Mouse (Mus musculus) cerebellum, postnatal 36 days (tissue): ENCODE results near the gene Nup205.
"Not testable (repeated sequence)": the region's sequence is repeated elsewhere in the genome, so short reads cannot be mapped to it uniquely, and the experiment has no call there.

Experiments used
- DNase-seq, 2 experiments: peaks; one replicate each; pipeline ENCODE4 v3.0.0; 2021 to 2022; ENCODE audit warnings: mixed read lengths in 2 of 2

Gene Nup205

DNA sequence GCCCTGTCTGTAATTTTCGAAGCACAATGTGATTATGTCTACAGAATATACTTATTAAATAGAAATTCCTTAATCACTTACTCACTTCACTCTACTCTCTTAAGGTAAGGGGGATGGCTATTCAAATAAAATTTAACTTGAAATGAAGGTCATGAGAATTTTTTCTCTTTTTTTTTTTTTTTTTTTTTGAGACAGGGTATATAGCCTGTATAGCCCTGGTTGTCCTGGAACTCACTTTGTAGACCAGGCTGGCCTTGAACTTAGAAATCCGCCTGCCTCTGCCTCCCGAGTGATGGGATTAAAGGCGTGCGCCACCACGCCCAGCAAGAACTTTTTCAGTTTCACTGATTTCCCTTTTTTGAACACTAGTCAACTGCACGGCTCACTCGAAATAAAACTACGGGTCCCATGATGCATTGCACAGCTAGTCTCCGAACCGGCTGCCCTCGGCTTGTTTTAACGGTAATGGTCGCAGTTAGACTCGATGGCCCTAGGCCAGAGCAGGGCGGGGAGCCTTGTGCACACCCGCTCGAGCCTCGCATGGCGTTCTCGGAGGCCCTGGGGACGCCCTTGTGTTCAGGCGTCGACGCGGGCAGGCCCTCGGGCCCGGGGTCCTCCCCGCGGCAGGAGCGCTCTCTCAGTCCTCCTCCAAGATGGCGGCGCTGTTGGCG, at the start of gene Nup205:
Gene Nup205 (plus strand): TSS at position 443 of the 671 bp plus-strand sequence.
- peak; percentile 82 to 83 for DNase-seq

DNA sequence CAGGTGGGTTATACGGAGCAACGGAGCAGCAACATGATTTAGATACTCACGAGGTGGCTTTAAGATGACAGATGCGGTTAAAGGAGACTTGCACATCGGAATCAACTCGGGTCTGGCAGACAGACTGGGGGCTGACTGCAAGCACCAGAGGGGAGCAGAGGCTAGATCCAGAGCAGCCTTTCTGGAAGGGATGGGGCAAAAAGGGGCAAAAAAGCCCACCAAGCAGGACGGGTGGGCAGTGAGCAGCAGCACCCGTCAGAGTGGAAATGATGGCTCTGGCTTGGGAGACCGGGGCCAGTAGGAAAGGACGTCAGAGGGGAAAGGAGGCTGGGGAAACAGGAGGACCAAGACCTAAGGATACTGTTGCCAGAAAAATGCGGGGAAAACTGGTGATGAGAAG, 44.4 kb upstream of the Nup205 start:
- peak in 1 of 2 experiments; percentile 15 for DNase-seq

DNA sequence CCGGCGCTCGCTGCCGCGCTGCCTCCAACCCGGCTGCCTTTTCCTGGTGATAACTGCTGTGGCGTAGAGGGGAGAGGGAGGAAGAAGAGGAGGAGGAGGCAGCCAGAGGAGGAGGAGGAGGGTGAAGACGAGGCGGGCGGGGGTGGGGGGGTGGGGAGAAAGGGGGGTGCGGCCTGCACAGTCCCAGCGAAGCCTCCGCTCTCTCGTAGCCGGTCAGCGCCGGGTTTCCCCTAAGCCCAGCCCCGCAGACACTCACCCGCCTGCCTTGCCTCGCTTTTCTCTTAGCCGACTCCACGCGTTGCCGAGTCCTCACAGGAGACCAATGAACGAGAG, 44.0 kb upstream of the Nup205 start:
- DNase-seq = no peak

DNA sequence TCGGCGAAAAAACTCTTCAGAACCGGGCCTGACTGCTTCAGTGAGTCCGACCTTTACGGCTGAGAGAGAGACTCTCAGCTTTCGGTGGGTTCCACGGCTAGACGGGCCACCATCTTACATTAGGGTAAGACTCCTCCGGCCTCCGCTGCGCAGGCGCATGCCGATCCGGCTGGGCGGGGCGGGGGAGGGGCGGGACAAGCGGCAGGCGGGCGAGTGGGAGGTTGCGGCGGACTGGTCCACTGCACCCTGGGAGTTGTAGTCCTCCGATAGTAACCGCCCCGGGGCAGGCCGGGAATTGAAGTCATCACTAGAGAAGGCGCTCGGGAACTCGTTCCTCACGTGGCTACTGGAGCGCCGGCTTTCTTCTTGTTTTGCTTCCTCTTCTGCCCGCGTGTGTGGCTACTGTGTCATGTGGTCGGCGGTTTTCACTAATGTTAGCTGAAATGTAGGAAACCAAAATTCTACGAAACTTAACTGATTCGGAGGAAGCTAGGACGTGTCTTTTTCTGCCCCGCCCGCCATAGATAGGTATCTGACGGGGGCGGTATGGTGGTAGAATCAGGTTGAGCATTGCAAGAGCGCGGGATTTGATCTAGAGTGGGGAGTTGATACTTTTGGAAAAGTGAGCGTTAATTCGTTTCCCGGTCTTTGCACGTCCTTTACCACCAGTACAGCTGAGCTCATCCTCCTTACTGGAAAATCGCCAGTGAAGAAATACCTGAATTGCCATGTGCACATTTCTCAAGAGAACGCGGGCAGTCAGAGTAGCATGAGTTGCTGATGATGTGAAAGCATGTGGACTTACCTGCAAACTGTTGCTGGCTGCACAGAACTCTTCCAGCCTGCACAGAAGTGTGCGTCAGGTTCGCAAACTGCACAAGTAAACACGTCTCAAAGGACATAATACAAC, 43.4 kb upstream of the Nup205 start, which contains the start of gene Cnot4:
Gene Cnot4 (minus strand): TSS at position 146 of the 910 bp plus-strand sequence.
- DNase-seq = peak; percentile 98 to 99

DNA sequence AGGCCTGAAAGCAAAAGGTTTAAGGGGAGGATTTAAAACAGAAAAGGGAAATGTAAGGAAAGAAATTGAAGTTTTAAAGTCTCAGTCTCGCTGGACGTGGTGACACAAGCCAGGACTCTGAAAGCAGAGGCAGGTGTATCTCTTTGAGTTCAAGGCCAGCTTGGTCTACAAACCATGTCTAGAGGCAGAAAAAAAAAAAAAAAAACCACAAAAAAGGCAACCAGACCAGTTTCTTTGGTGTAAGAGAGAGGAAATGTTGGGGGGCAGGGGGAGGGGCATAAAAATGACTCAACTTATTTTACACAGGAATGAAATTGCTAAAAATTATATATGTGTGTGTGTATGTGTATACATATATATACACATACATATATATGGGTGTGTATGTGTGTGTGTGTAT, 42.4 kb upstream of the Nup205 start:
- DNase-seq = no peak

DNA sequence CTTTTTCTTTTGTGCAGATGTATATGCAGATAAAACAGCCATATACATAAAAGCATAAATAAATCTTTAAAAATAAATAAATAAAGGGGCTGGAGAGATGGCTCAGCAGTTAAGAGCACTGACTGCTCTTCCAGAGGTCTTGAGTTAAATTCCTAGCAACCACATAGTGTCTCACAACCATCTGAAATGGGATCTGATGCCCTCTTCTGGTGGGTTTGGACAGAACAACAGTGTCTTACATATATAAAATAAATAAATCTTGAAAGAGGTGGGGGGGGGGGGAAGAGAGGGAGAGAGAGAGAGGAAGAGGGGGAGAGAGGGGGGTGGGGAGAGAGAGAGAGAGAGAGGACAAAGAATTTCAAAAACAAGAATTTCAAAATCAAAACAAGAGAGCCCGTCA, 36.9 kb upstream of the Nup205 start:
- no peak for DNase-seq

DNA sequence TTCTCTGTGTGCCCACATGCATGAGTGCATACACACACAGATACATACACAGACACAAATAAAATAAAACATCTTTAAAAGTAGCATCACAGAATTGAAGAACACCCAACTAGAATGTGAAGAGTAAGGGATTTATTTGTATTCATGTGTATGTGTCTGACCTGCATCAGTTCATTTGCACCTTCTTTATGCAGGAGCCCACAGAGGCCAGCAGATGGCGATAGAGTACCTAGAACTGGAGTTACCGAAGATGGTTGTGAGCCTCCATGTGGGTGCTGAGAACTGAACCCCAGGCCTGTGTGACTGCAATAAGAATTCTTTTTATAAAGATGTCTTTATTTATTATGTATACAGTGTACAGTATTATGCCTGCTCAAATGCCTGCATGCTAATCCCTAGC, 31.7 kb upstream of the Nup205 start:
- no peak for DNase-seq

DNA sequence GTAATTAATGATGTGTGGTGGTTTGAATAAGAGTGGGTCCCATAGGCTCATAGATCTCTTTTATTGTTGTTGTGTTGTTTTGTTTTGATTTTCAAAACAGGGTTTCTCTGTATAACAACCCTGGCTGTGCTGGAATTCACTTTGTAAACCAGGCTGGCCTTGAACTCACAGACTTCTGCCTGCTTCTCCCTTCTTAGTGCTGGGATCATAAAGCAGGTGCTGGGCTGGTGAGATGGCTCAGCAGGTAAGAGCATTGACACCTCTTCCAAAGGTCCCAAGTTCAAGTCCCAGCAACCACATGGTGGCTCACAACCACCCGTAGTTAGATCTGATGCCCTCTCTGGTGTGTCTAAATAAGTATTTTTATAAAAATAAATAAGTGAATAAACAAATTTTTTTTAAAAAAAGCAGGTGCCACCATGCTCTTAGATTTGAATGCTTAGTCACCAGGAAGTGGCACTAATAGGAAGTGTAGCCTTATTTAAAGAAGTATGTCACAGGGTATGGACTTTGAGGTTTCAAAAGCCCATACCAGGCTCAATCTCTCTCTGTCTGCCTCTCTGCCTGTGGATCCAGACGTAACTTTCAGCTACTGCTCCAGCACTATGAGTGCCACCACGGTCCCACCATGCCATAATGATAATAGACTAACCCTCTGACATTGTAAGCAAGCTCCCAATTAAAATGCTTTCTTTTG, 29.3 kb upstream of the Nup205 start:
- no peak for DNase-seq

DNA sequence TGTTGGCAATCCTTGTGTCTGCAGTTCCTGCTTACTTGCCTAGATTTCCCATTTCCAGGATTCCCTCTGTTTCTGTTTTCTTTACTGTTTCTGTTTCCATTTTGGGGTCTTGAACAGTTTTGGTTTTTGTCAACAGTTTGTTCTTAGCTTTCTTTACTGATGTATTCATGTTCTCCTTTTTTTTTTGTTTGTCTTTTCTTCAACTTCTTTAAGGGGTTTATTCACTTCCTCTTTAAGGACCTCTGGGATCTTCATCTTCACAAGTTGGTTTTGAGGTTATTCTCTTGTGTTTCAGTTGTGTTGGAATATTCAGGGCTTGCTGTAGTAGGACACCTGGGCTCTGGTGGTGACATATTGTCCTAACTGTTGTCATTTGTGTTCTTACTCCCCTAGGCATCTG, 22.7 kb upstream of the Nup205 start:
- DNase-seq = no peak

DNA sequence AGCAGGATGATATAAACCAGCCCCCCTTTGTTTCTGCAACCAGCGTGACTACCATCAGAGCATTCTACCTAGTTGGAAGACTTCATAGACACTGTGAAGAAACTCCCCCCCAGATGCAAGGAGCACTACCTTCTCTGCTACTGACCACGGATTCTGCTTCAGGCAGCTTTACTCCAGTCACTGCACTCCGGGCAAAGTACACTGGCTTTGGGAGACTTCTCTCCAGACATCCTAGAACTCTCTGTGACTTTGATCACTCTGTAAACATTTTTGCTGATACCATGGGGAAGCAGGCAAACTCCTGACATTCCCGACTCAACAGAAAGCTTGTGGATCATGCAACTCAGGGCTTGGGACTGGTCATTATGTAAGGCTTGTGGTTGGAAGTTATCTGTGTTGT, 8.0 kb upstream of the Nup205 start:
- no peak for DNase-seq

DNA sequence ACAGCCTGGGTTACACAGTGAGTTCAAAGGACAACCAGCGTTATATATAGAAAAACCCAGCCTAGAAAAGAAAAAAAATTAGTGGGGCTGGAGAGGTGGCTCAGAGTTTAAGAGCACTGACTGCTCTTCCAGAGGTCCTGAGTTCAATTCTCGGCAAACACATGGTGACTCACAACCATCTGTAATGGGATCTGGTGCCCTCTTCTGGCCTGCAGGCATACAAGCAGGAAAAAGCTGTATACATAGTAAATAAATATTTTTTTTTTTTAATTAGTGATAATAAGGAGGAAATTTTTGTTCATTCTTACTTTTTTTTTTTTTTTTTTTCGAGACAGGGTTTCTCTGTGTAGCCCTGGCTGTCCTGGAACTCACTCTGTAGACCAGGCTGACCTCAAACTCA, 5.2 kb upstream of the Nup205 start:
- DNase-seq = not testable (repeated sequence)

DNA sequence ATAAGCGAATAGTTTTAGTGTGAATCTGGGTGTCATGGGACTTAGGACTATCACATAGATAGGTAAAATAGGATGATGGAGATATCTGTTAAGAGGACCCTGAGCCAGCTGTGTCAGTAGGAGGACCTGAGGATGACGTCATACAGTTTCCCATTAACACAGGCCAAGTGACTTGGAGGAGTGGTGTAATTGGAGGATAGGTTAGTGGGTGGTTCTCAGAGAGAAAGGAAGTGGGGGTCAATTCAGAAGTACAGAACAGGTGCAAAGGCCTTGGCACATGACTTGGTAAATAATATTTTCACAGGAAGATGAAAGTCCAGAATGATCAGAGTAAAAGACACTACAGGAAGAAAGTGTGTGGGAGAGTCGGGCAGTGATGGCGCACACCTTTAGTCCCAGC, 4.0 kb upstream of the Nup205 start:
- DNase-seq = no peak

DNA sequence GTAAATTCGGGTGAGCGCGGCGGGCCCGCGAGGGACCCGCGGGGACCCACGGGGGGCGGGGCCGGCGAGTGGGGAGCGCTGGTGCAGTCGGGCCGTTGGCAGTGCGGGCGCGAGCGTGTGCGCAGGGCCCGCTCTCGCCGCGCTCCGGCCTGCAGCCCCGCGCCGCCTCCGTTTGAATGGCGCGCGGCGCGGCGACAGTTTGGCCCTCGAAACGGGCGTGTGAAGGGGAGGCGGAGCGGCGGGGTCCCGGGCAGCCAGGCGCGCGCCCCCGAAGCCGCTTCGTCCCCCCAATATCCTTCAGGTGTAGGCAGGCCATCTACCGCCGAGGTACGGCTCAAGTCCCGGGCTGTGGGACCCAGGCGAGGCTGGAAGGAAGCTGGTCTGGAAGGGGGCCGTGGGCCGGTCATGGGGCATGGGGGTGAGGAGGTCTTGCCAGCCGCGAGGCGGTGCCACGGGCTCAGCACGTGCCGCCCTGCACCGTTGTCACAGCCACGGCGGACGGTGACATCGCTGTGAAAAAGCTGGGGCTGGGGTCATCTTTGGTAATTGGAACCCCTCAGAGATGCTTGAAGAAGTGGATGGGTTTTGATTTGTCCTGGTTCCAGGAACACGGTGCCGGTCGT, 540 bp downstream of the Nup205 start:
- peak in 1 of 2 experiments; percentile 38 for DNase-seq

DNA sequence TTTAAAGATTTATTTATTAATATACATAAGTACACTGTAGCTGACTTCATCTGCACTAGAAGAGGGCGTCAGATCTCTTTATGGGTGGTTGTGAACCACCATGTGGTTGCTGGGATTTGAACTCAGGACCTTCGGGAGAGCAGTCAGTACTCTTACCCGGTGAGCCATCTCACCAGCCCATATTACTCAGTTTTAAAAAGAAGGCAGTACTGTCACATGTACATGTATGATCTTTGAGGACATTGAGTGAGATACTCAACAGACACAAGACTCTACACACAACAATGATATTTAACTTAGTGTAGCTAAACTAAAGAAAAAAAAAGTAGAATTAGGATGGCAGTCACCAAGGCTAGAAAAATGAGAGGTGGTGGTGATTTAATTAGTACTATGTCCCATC, 2.1 kb downstream of the Nup205 start:
- not testable (repeated sequence) for DNase-seq

DNA sequence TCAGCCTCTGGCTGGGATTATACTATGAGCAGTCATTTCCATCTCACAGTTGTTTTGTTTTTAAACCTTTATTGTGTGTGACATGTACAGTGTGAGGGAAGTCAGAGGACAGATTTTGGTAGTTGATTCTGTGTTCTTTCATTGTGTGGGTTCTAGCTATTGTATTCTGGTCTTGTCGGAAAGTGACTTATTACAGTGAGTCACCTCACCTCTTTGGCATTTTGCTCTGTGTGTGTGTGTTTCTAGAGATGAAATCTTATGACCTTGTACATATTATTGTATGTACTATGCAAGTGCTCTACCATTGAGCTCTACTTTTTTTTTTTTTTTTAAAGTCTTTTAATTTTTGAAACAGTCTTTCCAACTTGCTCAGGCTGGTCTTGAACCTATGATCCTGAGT, 7.6 kb downstream of the Nup205 start:
- no peak for DNase-seq

DNA sequence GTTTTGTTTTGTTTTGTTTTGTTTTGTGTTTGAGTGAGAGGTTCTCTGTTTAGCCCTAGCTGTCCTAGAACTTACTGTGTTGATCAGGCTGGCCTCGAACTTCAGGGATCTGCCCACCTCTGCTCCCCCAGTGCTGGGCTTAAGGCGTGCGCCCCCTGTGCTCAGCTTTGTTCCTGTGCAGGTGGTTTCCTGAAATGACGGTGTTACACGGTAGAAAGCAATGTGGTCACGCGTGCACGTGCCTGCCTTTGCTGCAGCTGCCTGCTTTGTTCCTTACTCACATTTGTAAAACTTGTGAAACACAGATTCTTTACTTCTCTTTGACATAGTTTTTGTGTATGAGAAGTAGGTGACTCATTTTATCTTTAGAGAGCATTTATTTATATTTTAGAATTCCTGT, 14.0 kb downstream of the Nup205 start:
- DNase-seq = no peak

DNA sequence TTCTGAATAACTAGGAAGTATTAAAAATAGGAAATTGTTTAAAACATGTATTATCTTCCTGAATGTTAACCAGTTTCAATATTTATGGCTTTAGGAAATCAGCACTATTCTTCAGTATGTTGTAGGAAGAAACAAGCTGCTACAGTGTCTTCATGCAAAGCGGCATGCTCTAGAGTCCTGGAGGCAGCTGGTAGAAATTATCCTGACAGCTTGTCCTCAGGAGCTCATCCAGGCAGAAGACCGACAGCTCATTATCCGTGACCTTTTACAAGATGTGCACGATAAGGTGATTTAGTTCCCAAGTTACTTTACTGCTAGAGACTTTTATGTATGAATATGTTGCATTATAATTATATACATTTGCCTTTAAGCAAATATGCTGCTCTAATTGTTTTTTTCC, 48.5 kb downstream of the Nup205 start:
- DNase-seq = no peak

DNA sequence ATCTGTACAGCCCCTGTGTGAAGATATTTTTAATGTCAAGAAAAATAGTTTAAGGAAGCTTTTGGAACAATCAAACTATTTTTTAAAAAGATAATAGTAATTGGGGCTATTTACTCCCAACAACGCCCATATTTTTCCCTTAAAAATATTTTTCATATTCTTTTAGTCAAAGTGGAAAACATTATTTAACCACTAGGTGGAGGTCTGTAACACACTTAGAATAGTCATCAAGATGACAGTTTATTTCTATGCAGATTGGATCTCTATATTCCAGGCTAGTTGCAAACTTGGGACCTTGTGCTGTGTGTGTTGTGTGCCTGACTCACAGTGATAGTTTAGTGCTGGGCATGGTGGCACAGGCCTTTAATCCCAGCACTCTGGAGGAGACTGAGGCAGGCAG, 52.2 kb downstream of the Nup205 start:
- DNase-seq = no peak

DNA sequence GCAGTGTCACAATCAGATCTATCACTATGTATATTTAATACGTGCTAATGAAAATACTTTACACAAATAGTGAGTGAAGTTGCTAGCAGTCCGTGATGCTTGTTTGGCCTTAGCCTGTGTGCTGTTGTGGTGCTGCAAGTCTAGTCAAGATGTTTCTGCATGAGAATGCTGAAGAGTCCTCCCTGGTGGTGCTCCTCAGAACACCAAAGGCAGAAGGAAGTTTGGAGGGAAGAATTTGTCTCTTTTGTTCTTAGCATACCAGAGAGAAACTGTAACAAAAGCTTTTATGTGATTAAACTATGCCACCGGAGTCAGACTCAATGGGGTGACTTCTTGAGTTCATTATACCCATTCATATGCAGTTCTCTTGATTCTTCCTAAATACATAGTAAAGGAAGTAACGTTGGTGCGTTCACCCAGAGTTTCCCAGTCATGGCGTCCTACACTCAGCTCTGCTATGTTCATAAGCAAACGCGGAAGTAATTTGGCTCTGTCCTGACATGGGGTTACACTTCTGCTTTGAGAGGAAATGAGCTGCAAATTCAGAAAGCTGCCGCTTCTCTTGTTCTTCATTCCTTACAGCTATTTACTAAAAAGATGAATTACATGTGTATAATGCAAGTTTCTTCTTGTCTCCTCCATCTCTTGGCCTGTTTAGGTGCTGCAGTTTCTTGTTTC, 59.0 kb downstream of the Nup205 start:
- DNase-seq = no peak

DNA sequence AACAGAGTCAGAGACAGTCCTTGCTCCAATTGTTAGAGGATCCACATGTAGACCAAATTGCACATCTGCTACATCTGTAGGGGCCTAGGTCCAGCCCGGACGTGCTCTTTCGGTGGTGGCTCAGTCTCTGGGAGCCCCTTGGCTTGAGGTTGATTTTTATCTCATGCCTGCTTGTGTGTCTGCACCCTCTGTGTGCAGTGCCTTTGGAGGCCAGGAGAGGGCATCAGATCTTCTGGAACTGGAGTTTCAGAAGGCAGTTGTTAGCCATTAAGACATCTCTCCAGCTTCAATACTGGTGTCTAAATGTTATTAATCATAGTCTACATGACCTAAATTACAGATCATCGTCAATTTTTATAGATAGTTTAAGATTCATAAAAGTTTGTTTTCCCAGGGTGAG, 66.0 kb downstream of the Nup205 start:
- DNase-seq = no peak

DNA sequence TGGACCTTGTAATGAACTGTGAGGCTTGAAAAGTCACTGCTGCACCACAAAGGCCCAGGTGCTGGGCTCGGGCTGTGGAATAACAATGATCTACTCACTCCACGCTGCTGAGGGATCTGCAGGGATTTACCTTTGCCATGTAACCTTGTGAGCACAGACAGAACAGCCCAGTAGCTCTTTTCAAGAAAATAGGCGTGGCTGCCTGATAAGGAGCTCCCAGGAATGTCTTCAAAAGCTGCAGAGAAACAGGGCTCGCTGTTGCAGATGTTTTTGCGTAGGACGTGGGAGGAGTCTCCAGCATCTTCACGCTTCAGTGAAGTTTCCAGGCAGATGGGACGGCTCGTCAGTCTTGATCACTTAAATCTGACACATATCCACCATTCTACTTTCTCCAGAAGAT, 66.8 kb downstream of the Nup205 start:
- DNase-seq = no peak

DNA sequence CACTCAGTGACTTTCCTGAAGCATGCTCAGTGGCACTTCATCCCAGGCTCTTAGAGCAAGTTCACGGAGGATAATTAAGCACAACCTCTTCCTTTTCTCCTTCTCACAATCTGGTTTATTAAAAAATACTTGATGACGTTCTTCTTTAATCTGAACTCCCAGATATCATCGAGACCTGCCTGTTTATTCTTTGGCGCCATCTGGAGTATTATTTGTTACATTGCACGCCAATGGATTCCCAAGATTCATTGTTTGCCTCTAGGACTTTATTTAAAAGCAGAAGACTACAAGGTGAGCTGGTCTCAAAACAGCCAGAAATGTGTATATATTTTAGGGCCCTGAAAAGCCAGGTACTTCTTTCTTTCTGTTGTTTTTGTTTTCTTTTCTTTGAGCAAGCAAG, 67.9 kb downstream of the Nup205 start:
- DNase-seq = no peak
